Mouse (Mus musculus): ENCODE measurements at regions not wholly inside any gene's neighbourhood (a gene's known extent, or its start where the extent isn't known, plus 50 kb on each side); places are given as distances from the start of the nearest gene placed in this dataset.

- no peaks in the 10 kb centered on the region for H3K36me3 ChIP-seq (ENCODE audit: control insufficient read depth in 1 of 2, insufficient read depth in 2 of 2, low read length in 2 of 2)
- no peaks in the 10 kb centered on the region for H3K27me3 ChIP-seq (ENCODE audit: control insufficient read depth in 1 of 2, insufficient read depth in 2 of 2, low read length in 2 of 2)
- TF ChIP-seq TAL1 (IDR thresholded peaks at IDR 0.05; ENCODE audit: low read length) (no peak), UBTF (IDR thresholded peaks at IDR 0.05; ENCODE audit: borderline replicate concordance, insufficient read depth, low read depth, low read length) (no peak), MXI1 (IDR thresholded peaks at IDR 0.05; ENCODE audit: low read depth, low read length) (no peak), ZNF384 (IDR thresholded peaks at IDR 0.05; ENCODE audit: low read depth, low read length) (no peak), RAD21 (IDR thresholded peaks at IDR 0.05; ENCODE audit: low read depth, low read length) (no peak), TCF12 (IDR thresholded peaks at IDR 0.05; ENCODE audit: low read depth, low read length) (no peak), SIN3A (IDR thresholded peaks at IDR 0.05; ENCODE audit: low read length) (no peak), MAX (IDR thresholded peaks at IDR 0.05; ENCODE audit: low read length) (no peak), USF2 (IDR thresholded peaks at IDR 0.05; ENCODE audit: borderline replicate concordance in 1 of 2, insufficient read depth in 1 of 2, low read depth in 1 of 2, low read length in 2 of 2) (no peak), NRF1 (IDR thresholded peaks at IDR 0.05; ENCODE audit: insufficient read depth, low read depth, low read length, poor library complexity, severe bottlenecking) (no peak), CHD1 (IDR thresholded peaks at IDR 0.05; ENCODE audit: low read depth, low read length) (no peak), NELFE (IDR thresholded peaks at IDR 0.05; ENCODE audit: low read depth, low read length) (no peak), POLR2A (IDR thresholded peaks at IDR 0.05; ENCODE audit: control insufficient read depth in 1 of 2, insufficient read depth in 1 of 2, low read depth in 1 of 2, low read length in 2 of 2, poor library complexity in 1 of 2) (no peak), EP300 (IDR thresholded peaks at IDR 0.05; ENCODE audit: low read depth in 1 of 2, low read length in 2 of 2) (no peak), ZKSCAN1 (IDR thresholded peaks at IDR 0.05; ENCODE audit: low read depth, low read length) (no peak), RCOR1 (IDR thresholded peaks at IDR 0.05; ENCODE audit: low read depth, low read length) (no peak), MAFK (IDR thresholded peaks at IDR 0.05; ENCODE audit: borderline replicate concordance, low read depth, low read length) (no peak)
- no peaks in the 10 kb centered on the region for H3K79me2 ChIP-seq (ENCODE audit: control insufficient read depth, insufficient read depth, low read length, poor library complexity)
- H3K4me1 ChIP-seq (ENCODE audit: control insufficient read depth in 1 of 2, insufficient read depth in 2 of 2, low read length in 2 of 2): no peaks in the 10 kb centered on the region
- H3K9ac ChIP-seq (ENCODE audit: control insufficient read depth, low read depth, low read length, poor library complexity, severe bottlenecking): no peak overlapping the region
- no peaks in the 10 kb centered on the region for H3K9me3 ChIP-seq (replicated peaks; ENCODE audit: insufficient read depth, low read length)
- DNase-seq (ENCODE audit: low read depth, low spot score): no peak
- H3K27ac ChIP-seq (ENCODE audit: control insufficient read depth, low read depth, low read length): no peak overlapping the region
- no peak overlapping the region for H3K4me3 ChIP-seq (ENCODE audit: control insufficient read depth in 1 of 2, insufficient read depth in 1 of 2, low read depth in 2 of 2, low read length in 2 of 2)
Observed at GRCm38 (mm10) chr5:83811309-83811708, 456.3 kb upstream of the Tecrl start.

DNA sequence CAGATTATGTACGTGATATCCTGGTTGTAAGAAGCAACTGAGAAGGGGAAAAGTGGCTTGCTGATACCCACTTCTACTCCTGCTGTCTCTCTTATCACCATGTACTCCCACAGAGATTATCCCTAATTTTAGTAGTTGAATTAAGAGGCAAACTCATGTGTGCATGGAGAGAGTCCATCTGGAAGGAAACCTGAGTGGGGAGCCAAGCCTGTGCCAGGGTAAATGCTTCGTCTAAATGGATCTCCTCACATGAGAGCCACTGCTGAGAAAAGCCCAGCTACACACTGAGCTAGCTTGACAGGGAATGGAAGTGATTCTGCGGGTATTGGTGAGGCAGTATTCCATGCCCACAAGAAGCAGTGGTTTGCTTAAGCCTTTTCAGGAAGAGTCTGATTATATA is 445.0 kb upstream of the Tecrl start:
- Histone ChIP-seq H3K79me2 (ENCODE audit: control insufficient read depth, insufficient read depth, low read length, poor library complexity) (no peaks in the 10 kb centered on the region), H3K9ac (ENCODE audit: control insufficient read depth, low read depth, low read length, poor library complexity, severe bottlenecking) (no peak overlapping the region), H3K4me3 (ENCODE audit: control insufficient read depth in 1 of 2, insufficient read depth in 1 of 2, low read depth in 2 of 2, low read length in 2 of 2) (no peak overlapping the region), H3K4me1 (ENCODE audit: control insufficient read depth in 1 of 2, insufficient read depth in 2 of 2, low read length in 2 of 2) (no peaks in the 10 kb centered on the region), H3K27me3 (ENCODE audit: control insufficient read depth in 1 of 2, insufficient read depth in 2 of 2, low read length in 2 of 2) (no peaks in the 10 kb centered on the region), H3K27ac (ENCODE audit: control insufficient read depth, low read depth, low read length) (no peak overlapping the region), H3K36me3 (ENCODE audit: control insufficient read depth in 1 of 2, insufficient read depth in 2 of 2, low read length in 2 of 2) (no peaks in the 10 kb centered on the region), H3K9me3 (replicated peaks; ENCODE audit: insufficient read depth, low read length) (no peaks in the 10 kb centered on the region)
- DNase-seq (ENCODE audit: low read depth, low spot score): no peak
- TF ChIP-seq E2F4 (IDR thresholded peaks at IDR 0.05; ENCODE audit: borderline replicate concordance, low read depth, low read length): no peak
- TF ChIP-seq MAX (IDR thresholded peaks at IDR 0.05; ENCODE audit: low read length): no peak
- TF ChIP-seq POLR2AphosphoS5 (IDR thresholded peaks at IDR 0.05; ENCODE audit: borderline replicate concordance, low read depth, low read length): no peak
- TF ChIP-seq MAFK (IDR thresholded peaks at IDR 0.05; ENCODE audit: borderline replicate concordance, low read depth, low read length): no peak
- TF ChIP-seq ETS1 (IDR thresholded peaks at IDR 0.05; ENCODE audit: low read depth, low read length): no peak
- no peak for TF ChIP-seq ZNF384 (IDR thresholded peaks at IDR 0.05; ENCODE audit: low read depth, low read length)
- no peak for TF ChIP-seq SMC3 (IDR thresholded peaks at IDR 0.05; ENCODE audit: low read depth, low read length)

All from MEL (cell line).